Mouse (Mus musculus) lung, postnatal 36 days (tissue): ENCODE measurements at regions not wholly inside any gene's neighbourhood (a gene's known extent, or its start where the extent isn't known, plus 50 kb on each side); places are given as distances from the start of the nearest gene placed in this dataset.

Experiments used
- DNase-seq: peaks from one replicate; pipeline ENCODE4 v3.0.0; 2022; ENCODE audit warnings: mixed read lengths

DNA sequence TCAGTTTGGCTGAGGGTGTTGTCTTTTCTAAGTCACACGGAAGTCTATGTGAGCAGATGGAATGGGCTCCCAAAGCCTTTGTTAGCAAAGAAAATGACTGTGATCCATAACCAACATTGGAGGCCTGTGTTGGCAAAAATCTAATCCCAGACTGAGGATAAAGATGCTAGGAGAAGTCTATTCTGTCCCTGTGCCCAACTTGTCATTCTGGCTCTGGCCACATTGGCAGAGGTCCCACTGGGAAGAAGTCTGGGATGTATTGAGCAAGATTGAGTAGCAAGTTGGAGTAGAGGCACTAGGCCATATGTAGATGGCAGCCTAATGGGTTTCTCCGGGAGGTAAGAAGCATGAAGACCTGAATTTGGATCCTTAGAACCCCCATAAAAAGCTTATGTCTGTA, 54.1 kb downstream of the Nog start:
- no peak for DNase-seq

DNA sequence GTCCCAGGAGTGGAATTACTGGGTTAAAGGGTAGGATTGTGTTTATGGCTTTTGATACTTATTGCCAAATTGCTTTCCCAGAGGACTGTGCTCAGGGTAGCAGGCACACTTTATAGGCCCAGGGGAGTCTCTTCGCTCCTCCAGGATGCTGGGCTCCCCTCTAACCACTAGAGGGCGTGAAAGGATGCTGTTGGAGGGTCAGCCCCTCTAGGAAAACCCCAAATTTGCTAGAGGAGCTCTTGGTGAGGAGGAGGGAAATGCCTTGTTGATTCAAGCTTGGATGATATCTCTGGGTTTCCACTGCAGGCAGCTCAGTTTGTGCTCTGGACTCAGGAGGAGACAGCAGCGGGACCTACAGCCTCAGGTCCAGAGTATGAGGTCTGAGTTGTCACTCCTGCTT, 58.8 kb downstream of the Nog start:
- DNase-seq = peak; percentile 1

DNA sequence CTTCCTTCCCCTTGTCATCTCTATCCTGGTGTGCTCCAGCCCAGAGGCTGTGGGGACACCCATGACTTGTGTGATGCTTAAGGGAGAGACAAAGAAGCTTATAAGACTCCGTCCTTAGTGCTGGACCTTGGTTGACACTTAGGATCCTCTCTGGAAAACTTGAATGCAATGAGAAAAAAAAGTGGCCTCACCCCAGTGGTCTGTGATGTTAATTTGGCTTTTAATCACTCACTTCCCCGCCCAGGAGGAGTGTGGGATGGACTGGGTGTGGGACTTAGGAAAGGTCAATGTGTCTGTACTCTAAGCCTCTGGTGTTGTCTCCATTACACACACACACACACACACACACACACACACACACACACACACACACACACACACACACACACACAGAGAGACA, 60.0 kb downstream of the Nog start:
- no peak for DNase-seq

DNA sequence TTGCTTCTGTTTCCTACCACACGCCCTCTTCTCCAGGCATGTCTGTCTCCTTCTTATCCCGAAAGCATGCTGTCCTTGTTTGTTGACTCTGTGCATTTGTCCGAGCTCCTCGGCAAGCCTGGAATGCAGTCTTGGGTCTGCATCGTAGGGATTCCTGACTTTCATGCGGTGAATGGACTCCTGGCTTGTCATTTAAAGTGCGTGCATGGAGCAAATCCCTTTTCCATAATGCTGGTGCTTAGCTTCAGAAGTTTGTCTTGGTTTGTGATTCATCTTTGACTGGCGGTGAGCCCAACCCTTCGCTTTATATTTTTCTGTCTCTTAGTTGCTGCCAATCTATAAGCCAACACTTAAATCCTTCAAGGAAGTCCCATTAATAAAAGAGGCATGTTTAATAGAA, 62.2 kb downstream of the Nog start:
- no peak for DNase-seq

DNA sequence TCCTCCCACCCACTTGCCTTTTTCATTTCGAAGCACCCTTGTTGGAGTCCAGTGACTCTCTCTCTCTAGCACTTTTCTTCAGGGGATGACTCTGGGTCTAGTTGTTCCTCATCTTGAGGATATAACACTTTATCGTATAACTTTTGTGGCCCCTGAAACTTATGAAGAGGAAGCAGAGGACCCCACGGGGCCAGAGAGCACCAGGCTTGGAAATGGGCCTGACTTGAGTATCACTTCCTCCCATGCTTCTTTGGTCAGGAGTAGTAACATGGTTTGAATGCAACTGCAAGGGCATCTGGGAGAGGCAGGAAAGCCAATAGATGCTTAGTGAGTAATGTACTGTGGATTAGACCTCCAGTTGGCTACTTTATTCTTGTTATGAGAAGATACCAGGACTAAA, 65.2 kb downstream of the Nog start:
- no peak for DNase-seq

DNA sequence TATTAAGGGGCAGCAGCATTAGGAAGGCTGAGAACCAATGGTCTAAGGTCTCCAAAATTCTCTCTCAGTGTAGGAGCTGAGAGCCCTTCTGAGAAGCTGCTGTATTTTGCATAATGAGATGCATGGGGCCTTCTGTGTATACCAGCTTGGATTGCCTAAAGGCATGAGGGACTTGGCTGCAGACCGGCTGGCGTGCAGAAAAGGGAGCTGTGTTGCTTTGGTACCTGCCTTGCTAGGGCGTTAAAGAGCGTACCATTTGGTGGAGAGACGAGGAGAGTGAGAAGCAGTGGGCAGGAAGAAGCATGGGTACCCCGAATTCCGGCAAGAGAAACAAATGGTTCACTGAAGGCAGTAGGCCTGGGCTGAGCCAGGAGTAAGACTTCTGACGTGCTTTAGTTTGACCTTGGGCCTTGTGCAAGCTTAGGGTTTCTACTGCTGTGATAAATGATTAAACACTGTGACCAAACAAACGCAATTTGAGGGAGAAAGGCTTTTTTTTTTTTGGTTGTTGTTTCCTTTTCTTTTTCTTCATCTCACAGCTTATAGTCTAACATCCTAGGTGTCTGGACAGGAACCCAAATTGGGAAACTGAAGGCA, 69.2 kb downstream of the Nog start:
- DNase-seq = no peak

DNA sequence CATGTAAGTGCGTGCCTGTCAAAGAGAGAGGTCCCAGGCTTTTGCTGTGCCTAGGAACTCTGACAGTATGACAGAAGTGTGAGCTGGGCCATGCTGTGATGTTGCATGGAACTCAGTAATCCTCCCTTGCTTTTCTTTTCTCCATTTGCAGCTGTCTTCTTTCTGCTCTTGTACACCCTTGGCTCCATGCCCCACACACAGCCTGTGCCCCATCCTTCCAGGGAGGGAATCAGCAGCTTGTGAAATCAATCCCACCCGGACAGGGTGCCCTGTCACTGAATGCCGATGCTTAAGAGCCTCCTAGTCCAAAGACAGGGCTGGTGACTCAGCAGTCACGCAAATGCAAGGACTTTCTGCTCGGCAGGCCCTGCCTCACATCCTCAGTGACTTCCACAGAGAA, 72.4 kb downstream of the Nog start:
- DNase-seq = no peak

DNA sequence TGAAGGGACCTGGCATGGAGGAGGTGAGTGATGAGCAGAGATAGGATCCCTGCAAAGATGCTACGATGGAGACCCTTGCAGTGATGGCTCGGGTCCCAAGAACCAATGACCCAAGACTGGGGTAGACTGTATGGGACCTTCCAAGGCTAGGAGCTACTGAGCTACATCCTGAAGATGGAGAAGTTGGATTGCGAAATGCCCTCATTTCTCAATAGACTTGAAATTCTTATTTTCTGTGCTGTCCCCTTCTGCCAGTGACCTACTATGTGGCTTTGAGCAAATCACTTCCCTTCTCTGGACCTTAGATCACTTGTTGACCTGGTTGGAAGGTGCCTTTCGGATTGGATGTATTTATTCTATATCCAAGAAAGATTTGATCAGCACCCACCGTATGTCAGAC, 88.9 kb downstream of the Nog start:
- no peak for DNase-seq

DNA sequence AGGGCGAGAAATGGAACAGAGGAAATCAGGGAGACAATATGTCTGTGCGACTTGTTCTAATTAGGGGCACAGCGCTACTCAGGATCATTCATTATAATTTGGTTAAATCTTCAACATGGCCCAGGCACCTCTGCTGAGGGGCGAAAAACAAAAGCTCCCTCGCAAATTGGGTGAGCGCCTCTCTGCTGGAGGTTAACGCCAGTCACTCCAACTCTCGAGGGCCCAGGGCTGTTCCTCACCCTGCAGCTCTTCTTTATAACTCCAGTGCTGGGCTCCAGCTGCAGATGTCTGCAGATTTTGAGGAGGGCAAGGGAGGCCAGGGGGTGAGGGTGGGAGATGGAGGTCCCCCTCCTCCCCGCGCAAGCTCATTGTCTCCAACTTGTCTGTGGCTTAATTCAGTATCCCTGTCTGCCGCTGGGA, 92.6 kb downstream of the Nog start:
- DNase-seq = no peak

DNA sequence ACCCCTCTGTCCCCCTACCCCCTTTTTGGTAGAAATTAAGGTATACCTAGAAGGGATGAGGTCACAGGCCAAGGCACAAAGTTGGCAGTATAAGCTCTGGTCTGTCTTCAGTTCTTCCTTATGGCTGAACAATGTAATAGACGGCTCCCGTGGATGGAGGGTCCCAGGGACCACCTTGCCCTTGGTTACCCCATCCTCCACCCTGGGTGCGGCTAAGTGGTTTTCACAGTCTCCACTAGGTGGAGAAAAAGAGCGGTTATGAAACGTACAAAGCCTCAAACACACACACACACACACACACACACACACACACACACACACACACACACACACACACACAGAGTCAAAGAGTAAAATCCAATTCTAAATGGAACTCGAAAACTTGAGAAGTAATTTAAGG, 93.1 kb downstream of the Nog start:
- DNase-seq = no peak

DNA sequence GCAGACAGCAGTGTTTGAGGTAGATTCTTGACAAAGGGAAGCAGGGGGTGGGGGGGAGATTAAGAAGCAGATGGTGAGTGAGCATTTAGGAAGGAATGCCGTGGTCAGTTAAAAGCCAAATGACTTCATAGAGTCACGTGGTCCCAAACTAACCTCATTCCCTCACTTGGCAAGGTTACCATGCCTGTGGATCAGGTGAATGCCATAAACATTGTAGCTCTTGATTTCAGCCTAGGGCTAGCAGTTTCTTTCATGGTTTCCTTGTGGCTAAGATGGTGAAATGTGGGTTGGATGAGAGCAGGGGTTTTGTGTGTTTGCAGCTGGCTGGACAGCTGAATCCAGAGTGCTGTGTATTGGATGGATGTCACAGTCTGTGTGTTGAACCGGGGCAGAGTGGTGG, 95.3 kb downstream of the Nog start:
- DNase-seq = no peak

DNA sequence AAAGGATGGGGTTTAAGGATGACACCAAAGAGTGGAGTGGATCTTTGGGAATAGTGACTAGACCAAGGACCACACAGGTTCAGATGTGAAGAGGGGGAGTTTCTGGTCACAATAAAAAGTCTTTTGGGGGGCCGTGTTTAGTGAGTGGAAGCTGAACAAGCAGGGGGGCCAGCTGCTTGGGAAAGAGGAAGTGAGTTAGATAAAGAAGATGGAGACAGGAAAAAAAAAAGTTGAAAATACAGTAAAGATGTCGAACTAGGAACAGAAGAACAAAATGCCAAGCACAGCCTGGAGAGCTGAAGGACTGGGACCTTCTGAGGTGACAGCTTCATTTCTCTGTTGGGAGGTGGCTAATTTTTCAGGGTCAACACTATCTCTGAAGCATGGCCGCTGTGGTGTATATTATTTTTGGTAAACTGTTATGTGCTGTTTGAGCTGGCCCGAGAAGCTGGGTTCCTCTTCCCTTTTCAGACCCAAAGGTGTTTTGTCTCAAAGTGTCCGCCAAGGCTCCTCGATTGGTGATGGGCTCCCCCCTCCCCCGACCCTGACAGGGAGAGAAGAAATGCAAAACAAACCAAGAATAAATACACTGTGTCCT, 97.1 kb downstream of the Nog start:
- no peak for DNase-seq

DNA sequence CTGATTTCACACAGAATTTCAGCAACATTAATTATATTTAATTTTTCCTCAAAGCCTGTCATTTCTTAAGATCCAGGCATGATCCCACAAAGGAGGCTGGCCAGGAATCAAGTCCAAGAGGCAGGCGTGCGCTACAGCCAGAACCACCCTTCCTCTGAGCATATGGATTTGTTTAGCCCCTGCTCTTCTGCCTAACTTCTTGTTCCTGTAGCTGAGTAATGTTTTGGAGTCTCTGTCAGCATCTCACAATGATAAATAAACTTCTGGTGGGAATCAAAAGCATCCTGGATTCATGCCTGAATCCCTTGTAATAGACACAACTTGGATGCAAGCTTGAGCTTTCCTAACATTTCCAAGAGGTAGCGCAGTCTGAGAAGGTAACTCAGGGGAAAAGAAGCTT, 101.7 kb downstream of the Nog start:
- DNase-seq = no peak

DNA sequence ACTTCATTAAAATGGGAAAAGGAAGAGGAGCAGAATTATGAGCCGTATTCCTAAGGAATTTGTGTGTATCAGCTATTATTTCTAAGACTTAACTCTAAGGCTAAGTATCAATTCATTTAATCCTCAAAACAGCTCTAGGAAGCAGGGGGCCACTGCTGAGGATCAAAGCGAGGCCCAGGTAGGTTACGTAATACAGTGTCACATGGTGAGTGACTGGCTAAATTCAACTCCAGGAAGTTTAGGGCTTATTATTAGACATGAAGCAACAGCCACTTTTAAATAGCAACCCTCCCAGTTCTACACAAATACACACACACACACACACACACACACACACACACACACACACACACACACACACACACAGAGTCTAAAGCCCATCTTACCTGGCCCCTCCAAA, 109.3 kb downstream of the Nog start:
- peak; percentile 42 for DNase-seq

DNA sequence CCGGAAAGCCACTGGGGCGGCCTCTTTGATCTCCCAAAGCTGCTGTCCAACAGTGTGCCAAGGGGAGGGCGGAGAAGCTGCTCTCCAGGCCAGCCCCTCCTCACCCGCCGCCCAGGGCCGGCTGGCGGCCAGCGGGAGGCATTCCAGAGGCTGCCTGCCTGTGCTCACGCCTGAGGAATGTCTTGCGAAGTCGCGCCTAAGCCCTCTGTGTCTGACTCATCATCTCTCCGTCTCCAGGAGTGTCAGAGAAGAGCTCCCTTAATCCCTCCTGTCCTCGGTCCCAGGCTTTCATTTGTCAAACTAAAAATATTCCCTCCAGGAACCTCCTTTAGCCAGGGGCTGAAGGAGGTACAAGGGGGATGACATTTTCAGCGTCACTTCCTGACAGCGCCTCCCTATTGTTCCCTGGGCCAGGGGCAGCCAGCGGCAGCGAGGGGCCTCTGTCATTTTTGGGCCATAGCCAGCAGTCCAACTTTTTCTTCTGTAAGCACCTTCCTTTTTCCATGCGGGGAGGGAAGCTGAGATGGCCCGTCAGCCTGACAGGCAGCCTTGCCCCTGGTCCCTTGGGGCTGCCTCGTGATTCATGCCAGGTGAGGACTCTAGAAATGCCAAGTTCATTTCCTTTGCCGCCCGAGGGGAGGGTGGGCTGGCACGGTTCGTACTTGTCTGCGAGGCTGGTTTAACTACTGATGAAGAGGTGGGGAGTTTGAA, 113.4 kb downstream of the Gm525 start:
- peak; percentile 89 for DNase-seq

DNA sequence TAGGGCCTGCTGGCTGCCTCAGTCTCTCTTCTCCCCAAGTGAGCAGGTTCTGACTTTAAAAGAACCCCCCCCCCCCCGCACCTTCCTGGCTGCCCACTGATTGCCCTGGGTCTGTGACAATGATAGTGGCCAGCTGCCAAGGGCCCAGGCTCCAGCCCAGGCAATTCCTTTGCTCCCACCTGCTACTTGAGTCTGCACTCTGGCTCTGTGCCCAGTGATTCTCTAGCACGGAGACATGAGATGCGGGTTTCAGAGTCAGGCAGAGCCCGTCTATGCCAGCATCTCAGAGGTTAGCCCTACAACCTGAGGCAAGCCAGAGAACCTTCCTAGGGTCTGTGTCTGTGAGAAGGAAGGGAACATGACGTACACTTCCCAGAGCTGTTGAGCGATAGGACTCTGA, 112.2 kb downstream of the Gm525 start:
- DNase-seq = peak; percentile 21

DNA sequence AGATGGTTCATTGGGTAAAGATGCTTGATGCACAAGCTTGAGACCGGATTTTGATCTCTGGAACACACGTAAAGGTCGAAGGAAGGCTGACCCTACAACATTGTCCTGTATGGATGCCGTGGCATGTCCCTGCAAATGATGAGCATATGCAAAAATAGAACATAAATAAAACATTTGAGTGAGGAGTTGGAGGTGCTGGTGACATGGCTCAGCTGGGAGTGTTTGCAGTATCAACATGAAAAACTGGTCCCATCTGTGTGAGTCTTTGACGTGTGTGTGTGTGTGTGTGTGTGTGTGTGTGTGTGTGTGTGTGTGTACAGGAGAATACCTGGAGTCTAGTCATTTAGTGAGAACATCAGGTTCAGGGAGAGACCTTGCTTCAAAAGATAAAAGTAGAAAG, 107.8 kb downstream of the Gm525 start:
- peak; percentile 31 for DNase-seq

DNA sequence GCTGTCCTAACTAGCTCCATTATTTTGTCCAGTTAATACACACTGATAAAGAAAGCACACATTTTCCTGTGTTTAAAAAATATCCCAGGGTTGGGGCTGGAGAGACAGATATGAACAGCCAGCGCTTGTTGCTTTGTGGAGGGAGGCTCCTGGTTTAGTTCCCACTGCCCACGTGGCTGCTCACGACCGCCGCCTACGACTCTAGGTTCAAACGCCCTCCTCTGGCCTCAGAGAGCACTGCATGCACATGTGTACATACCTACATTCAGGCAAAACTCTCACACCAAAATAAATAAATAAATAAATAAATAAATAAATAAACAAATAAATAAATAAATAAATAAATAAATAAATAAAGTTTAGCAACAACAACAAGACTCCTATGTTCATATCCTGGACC, 104.8 kb downstream of the Gm525 start:
- DNase-seq = no peak

DNA sequence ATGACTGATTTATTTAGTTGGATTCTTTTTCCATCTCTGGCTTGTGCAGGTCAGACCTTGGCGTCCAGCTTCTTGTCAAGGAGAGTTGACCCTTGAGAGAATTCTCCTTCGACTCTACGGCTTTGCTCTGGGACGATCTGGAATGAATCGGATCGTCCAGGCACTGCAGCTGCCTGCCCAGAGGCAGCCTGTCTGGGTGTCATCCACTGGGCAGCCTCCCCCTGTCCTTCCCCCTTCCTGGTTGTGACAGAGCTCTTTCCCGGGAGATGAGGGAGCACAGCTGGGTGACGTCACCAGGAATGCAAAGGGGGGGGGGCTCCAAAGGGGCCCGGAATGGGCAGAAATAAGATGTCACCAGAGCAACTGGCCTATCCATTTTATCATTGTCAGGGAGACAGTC, 101.9 kb downstream of the Gm525 start:
- peak; percentile 7 for DNase-seq

DNA sequence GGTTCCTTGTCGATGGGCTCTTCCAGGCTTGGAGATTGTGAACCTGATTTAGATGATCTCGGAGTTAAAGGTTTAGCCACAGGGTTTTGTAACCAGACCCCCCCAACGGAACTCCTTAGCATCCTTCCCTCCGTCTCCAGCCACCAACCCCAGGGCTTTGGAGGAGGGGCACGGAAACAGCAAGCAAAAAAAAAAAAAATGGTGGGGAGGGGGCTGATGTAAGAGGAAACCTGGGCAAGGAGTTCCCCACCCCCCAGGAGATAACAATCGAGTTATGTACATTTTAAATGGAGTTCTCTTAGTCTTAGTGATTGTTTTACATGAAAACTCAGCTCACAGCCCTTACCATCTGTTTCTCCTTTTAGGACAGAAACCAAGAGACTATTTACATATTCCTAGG, 101.3 kb downstream of the Gm525 start:
- no peak for DNase-seq

DNA sequence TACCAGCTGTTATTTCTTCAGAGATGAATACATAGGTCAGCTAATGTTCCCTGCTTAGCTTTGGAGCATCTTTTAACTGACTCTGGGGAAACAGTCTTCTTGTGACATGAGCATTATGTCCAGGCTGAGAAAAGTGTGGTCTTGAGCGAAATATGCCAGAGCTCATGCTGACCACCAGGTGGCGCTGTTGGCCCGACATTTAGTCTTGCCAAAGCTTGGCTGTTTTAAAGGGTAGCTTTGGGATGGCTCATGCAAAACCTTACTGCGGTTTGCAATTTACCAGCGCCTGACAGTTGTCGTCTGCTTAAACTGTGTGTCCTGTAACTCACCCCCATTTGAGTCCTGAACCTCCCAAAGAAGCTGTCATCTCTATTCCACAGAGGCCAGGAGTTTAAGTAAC, 91.6 kb downstream of the Gm525 start:
- peak; percentile 72 for DNase-seq

DNA sequence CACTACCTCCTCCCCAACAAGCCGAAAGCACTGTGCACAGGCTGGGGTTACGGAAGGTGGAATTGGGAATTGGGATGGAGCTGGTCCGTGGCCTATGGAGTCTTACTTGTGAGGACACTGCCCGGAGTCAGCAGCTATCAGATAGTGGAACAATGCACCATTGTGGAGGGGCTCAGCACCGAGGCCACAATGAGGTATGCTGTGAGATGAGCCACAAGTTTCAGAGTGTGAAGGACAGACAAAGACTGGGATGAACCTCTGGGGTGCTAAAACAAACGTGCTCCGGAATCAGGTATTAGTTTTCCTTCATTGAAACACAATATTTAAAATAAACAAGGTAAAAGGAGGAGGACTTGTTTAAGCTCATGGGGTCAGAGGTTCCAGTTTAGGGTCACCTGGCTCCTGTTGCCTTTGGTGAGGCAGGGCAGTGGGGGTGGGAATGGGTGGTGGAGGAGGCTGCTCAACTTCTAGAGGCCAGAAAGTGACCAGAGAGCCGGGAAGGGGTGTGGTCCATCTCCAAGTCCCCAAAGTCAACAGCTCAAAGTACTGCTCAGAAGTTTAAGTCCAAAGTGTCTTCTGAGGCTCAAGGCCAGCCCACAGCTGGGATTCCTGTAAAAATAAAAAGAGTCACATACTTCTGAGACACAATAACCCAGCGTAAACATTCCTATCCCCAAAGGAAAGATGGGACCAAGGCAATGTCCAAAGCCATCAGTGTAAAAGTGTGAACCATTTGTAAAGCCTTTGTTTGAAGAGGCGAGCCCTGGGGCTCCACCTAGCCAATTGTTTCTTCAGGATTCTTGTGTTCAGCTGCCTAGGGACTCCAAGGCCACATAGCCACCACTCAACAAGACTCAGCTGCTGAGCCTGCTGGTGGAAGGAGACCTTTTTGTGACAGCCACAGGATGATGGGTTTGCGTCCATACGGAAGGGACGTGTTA, 80.1 kb downstream of the Gm525 start:
- no peak for DNase-seq

DNA sequence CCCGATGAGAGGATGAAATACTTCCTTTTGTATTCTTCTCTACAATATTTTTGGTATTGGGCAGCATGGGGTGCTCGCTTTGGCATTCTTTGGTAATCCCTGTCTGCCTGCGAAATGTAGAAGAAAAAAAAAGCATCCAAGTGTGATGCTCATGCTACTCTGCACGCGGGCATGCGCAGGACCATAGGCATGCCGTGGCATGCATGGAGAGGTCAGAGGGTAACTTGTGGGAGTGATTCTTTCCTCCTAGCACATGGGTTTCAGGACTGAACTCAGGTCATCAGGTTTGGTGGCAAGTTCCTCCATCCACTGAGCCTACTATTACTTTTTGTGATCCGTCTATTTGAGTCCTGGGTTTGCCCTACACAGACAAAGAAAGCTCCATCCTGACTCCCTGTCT, 74.3 kb downstream of the Gm525 start:
- DNase-seq = no peak
